Mouse (Mus musculus): ENCODE results near the gene Lrrc8b. TPM values are rescaled to one million over a fixed set of nuclear protein-coding genes. Genes with fewer than 3 reads are reported as not detected.

The Lrrc8b gene
- total RNA-seq, 1 experiment from 2014 or later: 2.2 TPM

DNA sequence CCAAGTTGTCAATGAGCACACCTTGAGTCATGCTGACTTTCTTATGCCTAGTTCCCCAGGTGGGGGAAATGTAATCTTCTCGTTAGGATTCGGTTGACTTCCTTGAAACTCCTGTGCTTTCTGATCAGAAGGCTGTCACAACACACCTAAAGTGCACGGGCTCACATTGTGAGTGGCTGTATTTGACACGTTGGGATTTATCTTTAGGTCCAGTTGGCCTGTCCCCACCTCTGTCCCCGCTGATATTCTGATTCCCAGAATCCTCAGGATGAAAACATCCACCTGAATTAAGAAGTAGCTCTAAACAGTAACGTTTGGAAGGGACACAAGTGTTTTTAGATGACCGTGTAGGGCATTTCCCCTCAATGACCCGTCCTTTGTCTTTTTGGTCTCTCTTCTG lies 1.6 kb downstream of the Lrrc8b start:
- ATAC-seq (ENCODE audit: extremely low read depth, insufficient number of reproducible peaks, low FRiP score, poor library complexity, severe bottlenecking): no peak

DNA sequence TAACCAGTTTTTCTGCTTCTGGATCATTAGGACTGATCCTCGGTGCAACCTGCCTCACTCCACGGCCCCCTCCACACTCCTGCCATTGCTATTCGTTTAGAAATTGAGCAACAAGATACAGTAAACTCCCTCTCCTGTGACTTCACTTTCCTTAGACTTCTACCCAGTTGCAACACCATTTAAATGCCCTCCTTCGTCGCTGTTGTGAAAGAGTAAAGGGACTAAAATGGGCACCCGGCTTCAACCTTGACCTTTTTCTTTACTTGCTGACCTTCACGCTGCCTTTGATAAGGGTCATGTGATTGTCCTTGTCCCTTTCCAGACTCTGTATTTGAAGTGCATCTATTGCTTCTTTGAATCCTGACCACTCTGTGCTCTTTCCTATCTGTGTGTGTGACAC lies 2.8 kb downstream of the Lrrc8b start:
- ATAC-seq (ENCODE audit: extremely low read depth, insufficient number of reproducible peaks, low FRiP score, poor library complexity, severe bottlenecking): no peak

DNA sequence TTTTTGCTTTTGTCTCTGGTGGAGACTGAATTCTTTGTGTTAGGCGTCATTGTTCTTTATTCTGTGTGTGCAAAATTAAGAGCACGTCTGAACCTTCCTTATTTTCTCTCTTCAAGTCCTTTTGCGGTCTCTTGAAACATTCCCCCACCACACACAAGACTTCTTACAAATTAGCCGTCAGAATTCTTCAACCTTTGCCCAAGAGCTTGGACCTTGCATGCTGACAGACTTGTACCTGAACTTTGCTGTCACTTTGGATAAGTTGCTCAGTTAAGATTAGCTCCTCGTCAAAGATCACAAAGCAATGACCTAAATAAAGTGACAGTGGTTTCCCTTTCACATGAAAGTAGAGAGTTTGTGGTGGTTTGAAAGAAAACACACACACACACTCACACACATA lies 3.3 kb downstream of the Lrrc8b start:
- ATAC-seq (ENCODE audit: extremely low read depth, insufficient number of reproducible peaks, low FRiP score, poor library complexity, severe bottlenecking): no peak

GRCm38 (mm10) chr5:105425587-105425986 lies 10.0 kb downstream of the Lrrc8b start:
- ATAC-seq (ENCODE audit: extremely low read depth, insufficient number of reproducible peaks, low FRiP score, poor library complexity, severe bottlenecking): no peak

DNA sequence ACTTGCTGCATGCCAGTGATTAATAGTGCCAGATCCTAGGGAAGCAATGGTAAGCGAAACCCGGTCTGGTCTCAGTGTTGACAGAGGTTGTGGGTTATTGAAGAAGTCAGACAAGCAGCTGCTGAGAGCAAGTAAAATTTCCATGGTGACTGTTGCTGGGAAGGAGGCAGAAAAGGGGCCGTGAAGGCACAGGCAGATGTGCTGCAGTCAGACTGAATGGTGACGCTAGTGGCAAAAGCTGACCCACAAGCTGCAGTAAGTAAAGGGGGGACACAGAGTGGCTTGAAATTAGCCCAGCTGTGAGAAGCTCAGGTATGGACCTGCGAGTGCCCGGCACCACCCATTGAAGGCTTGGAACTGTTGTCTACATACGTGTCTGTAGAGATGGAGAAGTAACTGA lies 11.8 kb downstream of the Lrrc8b start:
- ATAC-seq (ENCODE audit: extremely low read depth, insufficient number of reproducible peaks, low FRiP score, poor library complexity, severe bottlenecking): no peak

DNA sequence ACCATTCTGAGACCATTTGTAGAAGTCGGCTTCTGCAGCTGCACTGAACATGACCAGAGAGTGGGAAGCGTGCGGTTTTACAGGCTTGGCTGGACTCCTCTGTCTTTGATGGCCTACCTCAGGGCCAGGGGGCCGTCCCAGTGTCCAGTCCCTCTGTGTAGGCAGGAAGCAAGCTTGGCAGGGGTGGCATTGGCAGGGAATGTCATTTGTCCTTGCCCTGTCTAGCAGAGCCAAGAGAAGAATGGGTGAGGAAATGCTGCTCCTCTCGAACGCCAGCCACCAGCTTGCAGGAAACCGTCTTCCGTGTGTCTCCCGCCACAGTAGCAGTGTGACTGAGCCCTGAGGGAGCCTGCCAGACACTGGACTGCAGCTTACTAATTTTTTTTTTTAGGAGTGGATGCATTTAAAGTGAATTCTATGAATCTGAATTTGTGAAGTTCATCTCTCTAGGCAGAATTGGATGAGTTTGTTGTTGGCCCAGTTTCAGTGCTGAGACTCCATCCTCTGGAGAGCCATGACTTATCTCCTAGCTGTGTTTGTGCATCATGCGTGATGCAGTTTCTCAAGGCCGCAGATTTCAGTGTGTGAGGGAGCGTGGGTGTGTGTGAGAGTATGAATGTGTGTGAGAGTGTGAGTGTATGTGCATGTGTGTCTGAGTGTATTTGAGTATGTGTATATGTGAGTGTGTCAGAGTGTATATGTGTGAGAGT lies 12.8 kb downstream of the Lrrc8b start:
- no peak for ATAC-seq (ENCODE audit: extremely low read depth, insufficient number of reproducible peaks, low FRiP score, poor library complexity, severe bottlenecking)

DNA sequence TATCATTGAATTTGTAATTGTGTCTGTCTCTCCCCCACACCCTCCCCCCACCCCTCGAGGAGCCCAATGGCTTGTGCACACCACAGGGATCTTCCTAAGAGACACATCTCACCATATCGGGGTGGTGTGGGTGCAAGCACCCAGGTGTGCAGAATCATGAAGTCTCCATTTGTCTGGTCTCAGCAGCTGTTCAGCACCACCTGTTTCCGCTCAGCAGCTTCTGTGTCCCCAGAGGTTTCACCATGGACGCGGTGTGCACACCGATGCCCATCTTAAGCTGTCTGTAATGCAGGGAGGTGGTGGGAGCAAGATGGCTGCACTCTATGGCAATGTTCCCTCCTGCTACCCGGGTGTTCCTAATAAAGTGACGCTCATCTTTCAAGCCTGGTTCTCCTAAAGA lies 14.6 kb downstream of the Lrrc8b start:
- ATAC-seq (ENCODE audit: extremely low read depth, insufficient number of reproducible peaks, low FRiP score, poor library complexity, severe bottlenecking): peak; percentile 68; the same call in 1 of the 2 replicates

DNA sequence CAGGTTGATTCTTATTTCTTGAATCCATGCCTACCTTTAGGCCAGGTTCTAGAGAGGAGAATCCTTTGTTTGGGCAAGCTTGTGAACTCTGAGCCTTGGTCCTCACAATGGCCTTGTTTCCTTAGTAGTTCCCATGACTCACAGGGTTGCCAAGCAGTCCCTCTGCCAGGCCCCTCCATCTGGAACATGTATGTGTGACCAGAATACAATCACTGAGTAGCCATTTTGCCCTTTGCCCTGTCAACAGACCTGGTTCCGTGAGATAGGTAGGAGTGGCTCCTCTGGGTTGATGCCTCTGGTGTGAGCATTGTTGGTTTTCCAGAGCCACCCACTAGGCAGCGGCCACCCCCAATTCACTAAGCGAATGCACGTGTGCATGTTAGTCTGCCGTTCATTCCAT lies 24.0 kb downstream of the Lrrc8b start:
- ATAC-seq (ENCODE audit: extremely low read depth, insufficient number of reproducible peaks, low FRiP score, poor library complexity, severe bottlenecking): no peak

DNA sequence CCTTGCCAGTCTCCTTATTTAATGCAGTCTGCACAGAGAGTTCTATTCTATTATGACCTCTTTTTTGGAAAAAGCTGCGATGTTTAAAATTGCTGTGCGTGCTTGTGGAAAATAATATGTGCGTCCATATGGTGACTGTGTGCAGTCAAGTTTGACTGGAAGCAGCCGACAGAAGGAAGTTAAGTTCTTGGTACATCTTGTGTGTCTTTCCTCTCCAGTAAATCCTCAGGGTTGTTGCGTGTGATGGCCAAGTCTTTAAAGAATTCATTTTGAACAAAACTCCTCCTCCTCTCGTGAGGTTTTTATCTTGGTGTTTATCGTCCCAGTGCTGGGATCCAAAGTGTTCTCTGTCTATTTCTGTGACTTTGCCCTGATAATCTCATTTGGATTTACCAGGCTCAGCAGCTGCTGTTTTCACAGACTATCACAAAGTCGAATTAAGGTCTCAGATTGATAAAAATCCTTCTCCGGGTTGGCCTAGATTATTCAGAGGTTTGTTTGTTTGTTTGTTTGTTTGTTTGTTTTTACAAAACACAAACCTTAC lies 25.5 kb downstream of the Lrrc8b start:
- ATAC-seq (ENCODE audit: extremely low read depth, insufficient number of reproducible peaks, low FRiP score, poor library complexity, severe bottlenecking): no peak

GRCm38 (mm10) chr5:105442212-105443000 lies 26.8 kb downstream of the Lrrc8b start:
- ATAC-seq (ENCODE audit: extremely low read depth, insufficient number of reproducible peaks, low FRiP score, poor library complexity, severe bottlenecking): no peak

DNA sequence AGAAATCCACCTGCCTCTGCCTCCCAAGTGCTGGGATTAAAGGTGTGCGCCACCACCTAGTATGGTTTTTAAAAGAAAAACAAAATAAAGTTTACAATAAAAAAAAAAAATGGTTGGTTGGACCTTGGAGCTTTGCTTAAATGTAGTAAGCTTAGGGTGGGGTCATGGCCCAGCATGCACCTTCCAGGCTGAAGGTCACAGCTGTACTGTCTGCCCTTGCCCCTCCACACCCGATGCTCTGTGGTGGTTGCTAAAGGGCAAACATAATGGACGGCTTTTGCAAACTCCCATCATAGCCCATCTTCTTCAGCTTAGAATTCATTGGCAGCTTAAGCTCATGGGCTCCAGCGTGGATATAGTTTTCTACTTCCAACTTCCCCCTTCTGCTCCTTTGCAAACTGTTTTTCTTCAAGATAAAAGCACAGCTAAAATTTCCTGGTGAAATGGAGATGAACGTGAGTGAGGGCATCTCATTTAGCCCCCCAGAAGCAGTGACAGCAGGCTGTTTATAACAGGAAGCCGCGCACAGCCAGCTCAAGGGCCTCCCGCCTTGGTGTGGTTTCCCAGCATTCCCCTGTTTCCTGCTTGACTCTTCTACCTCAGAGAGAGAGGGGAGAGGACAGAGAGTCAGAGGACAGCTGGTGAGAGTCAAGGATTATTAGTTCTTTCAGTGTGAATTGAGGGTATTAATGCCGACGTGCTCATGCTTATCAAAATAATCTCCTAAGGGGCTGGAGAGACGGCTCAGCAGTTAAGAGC lies 27.7 kb downstream of the Lrrc8b start:
- peak; percentile 61; the same call in 1 of the 2 replicates for ATAC-seq (ENCODE audit: extremely low read depth, insufficient number of reproducible peaks, low FRiP score, poor library complexity, severe bottlenecking)

GRCm38 (mm10) chr5:105445686-105446085 lies 30.1 kb downstream of the Lrrc8b start:
- ATAC-seq (ENCODE audit: extremely low read depth, insufficient number of reproducible peaks, low FRiP score, poor library complexity, severe bottlenecking): no peak

GRCm38 (mm10) chr5:105454105-105454504 lies 38.5 kb downstream of the Lrrc8b start:
- ATAC-seq (ENCODE audit: extremely low read depth, insufficient number of reproducible peaks, low FRiP score, poor library complexity, severe bottlenecking): no peak

GRCm38 (mm10) chr5:105459077-105459476 lies 43.5 kb downstream of the Lrrc8b start:
- ATAC-seq (ENCODE audit: extremely low read depth, insufficient number of reproducible peaks, low FRiP score, poor library complexity, severe bottlenecking): no peak

DNA sequence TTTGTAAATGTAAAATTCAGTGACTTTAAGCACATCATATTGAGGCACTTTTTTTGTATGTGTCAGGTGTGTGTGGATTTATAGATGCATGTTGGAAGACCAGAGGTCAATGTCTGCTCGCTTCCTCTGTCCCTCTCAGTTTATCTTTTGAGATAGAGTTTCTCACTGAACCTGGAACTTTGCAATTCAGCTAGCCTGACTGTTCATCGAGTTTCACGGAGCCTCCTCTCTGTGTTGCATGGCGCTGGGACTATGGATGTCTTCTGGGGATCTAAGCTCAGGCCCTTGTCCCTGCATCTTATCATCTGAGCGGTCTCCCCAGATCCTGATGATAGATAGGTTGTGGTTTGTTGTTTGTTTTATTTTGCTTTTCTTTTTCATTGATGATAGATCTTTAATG lies 45.0 kb downstream of the Lrrc8b start:
- no peak for ATAC-seq (ENCODE audit: extremely low read depth, insufficient number of reproducible peaks, low FRiP score, poor library complexity, severe bottlenecking)

- no peak for ATAC-seq (ENCODE audit: extremely low read depth, insufficient number of reproducible peaks, low FRiP score, poor library complexity, severe bottlenecking)
Measured at GRCm38 (mm10) chr5:105461076-105461475, 45.5 kb downstream of the Lrrc8b start.

- ATAC-seq (ENCODE audit: extremely low read depth, insufficient number of reproducible peaks, low FRiP score, poor library complexity, severe bottlenecking): no peak
Measured at GRCm38 (mm10) chr5:105464671-105465070, 49.1 kb downstream of the Lrrc8b start.

GRCm38 (mm10) chr5:105465550-105465949 lies 50.0 kb downstream of the Lrrc8b start:
- ATAC-seq (ENCODE audit: extremely low read depth, insufficient number of reproducible peaks, low FRiP score, poor library complexity, severe bottlenecking): no peak

GRCm38 (mm10) chr5:105466471-105466902 lies 50.9 kb downstream of the Lrrc8b start:
- ATAC-seq (ENCODE audit: extremely low read depth, insufficient number of reproducible peaks, low FRiP score, poor library complexity, severe bottlenecking): no peak

Measured in neutrophil, adult 5-6 weeks (primary cell).